Mouse (Mus musculus): Measurements from ENCODE around the gene Ptpn1. TPM values are rescaled to one million over a fixed set of nuclear protein-coding genes. Genes with fewer than 3 reads are reported as not detected.
A peak's percentile ranks its signal among the peaks of the same experiment; 100 is the strongest.

Gene Ptpn1
- polyA plus RNA-seq, 1 experiment from 2014 or later: 57.4 TPM

- Histone ChIP-seq H3K9me3 (replicated peaks) (no peaks in the 10 kb centered on the region), H3K4me1 (peaks cover 30% of the 10 kb centered on the region), H3K4me3 (replicated peaks) (peak overlapping the region; percentile 51), H3K4me2 (peak overlapping the region; percentile 91), H3K27ac (peak overlapping the region; percentile 94), H3K27me3 (no peaks in the 10 kb centered on the region), H3K9ac (peak overlapping the region; percentile 54), H3K36me3 (no peaks in the 10 kb centered on the region)
- peak; percentile 71 for ATAC-seq (replicated peaks; ENCODE audit: low FRiP score)
- WGBS: 2% methylated on average over 29 of the region's 29 CpGs
Measured at GRCm38 (mm10) chr2:167924803-167925604, 6.9 kb upstream of the Ptpn1 start.

GRCm38 (mm10) chr2:167925841-167926800, 5.7 kb upstream of the Ptpn1 start:
- WGBS: 85% methylated on average over 11 of the region's 11 CpGs
- Histone ChIP-seq H3K27me3 (no peaks in the 10 kb centered on the region), H3K4me2 (no peak overlapping the region; the same call in 1 of the 2 replicates), H3K9me3 (replicated peaks) (no peaks in the 10 kb centered on the region), H3K9ac (no peak overlapping the region), H3K36me3 (no peaks in the 10 kb centered on the region), H3K27ac (peak overlapping the region; percentile 94), H3K4me3 (replicated peaks) (no peak overlapping the region), H3K4me1 (peaks cover 26% of the 10 kb centered on the region)
- ATAC-seq (replicated peaks; ENCODE audit: low FRiP score): no peak

GRCm38 (mm10) chr2:167928002-167928526, 3.8 kb upstream of the Ptpn1 start:
- Histone ChIP-seq H3K4me1 (peaks cover 38% of the 10 kb centered on the region), H3K9ac (no peak overlapping the region), H3K27me3 (no peaks in the 10 kb centered on the region), H3K36me3 (no peaks in the 10 kb centered on the region), H3K9me3 (replicated peaks) (no peaks in the 10 kb centered on the region), H3K4me3 (replicated peaks) (no peak overlapping the region), H3K27ac (no peak overlapping the region), H3K4me2 (no peak overlapping the region)
- WGBS: 68% methylated on average over 4 of the region's 4 CpGs
- no peak for ATAC-seq (replicated peaks; ENCODE audit: low FRiP score)

GRCm38 (mm10) chr2:167928972-167929371, 2.9 kb upstream of the Ptpn1 start:
- H3K36me3 ChIP-seq: no peaks in the 10 kb centered on the region
- no peak overlapping the region for H3K4me2 ChIP-seq
- no peaks in the 10 kb centered on the region for H3K9me3 ChIP-seq (replicated peaks)
- WGBS: 85% methylated on average over 3 of the region's 3 CpGs
- H3K27ac ChIP-seq: no peak overlapping the region
- H3K4me3 ChIP-seq (replicated peaks): no peak overlapping the region
- peaks cover 47% of the 10 kb centered on the region for H3K4me1 ChIP-seq
- no peak for ATAC-seq (replicated peaks; ENCODE audit: low FRiP score)
- H3K27me3 ChIP-seq: no peaks in the 10 kb centered on the region
- H3K9ac ChIP-seq: no peak overlapping the region

GRCm38 (mm10) chr2:167930975-167931374, 882 bp upstream of the Ptpn1 start:
- ATAC-seq (replicated peaks; ENCODE audit: low FRiP score): no peak
- WGBS: 96% methylated on average over 3 of the region's 3 CpGs
- H3K4me2 ChIP-seq: peak overlapping the region; percentile 91; the same call in 1 of the 2 replicates
- no peaks in the 10 kb centered on the region for H3K27me3 ChIP-seq
- no peaks in the 10 kb centered on the region for H3K9me3 ChIP-seq (replicated peaks)
- peak overlapping the region; percentile 86 for H3K27ac ChIP-seq
- peaks cover 34% of the 10 kb centered on the region for H3K4me1 ChIP-seq
- H3K36me3 ChIP-seq: no peaks in the 10 kb centered on the region
- H3K9ac ChIP-seq: peak overlapping the region; percentile 91; the same call in 1 of the 2 replicates
- H3K4me3 ChIP-seq (replicated peaks): 0 out of 2 replicates have a peak overlapping the region, but pooled peaks have one; percentile 94

- Histone ChIP-seq H3K4me2 (peak overlapping the region; percentile 91), H3K4me3 (replicated peaks) (peak overlapping the region; percentile 94), H3K9me3 (replicated peaks) (no peaks in the 10 kb centered on the region), H3K27me3 (no peaks in the 10 kb centered on the region), H3K4me1 (peaks cover 33% of the 10 kb centered on the region), H3K36me3 (no peaks in the 10 kb centered on the region), H3K9ac (peak overlapping the region; percentile 91), H3K27ac (peak overlapping the region; percentile 86)
- WGBS: 1% methylated on average over 18 of the region's 18 CpGs
- ATAC-seq (replicated peaks; ENCODE audit: low FRiP score): peak; percentile 38
Measured at GRCm38 (mm10) chr2:167932727-167933231, 922 bp downstream of the Ptpn1 start.

GRCm38 (mm10) chr2:167933397-167933796, 1.5 kb downstream of the Ptpn1 start:
- Histone ChIP-seq H3K4me3 (replicated peaks) (peak overlapping the region; percentile 94), H3K27ac (no peak overlapping the region), H3K36me3 (no peaks in the 10 kb centered on the region), H3K9me3 (replicated peaks) (no peaks in the 10 kb centered on the region), H3K4me1 (peaks cover 28% of the 10 kb centered on the region), H3K27me3 (no peaks in the 10 kb centered on the region), H3K9ac (peak overlapping the region; percentile 91), H3K4me2 (peak overlapping the region; percentile 91)
- 27% methylated on average over 7 of the region's 7 CpGs for WGBS
- ATAC-seq (replicated peaks; ENCODE audit: low FRiP score): no peak

- Histone ChIP-seq H3K27me3 (no peaks in the 10 kb centered on the region), H3K27ac (no peak overlapping the region), H3K36me3 (no peaks in the 10 kb centered on the region), H3K4me1 (peaks cover 49% of the 10 kb centered on the region), H3K4me3 (replicated peaks) (no peak overlapping the region), H3K4me2 (no peak overlapping the region), H3K9ac (no peak overlapping the region), H3K9me3 (replicated peaks) (no peaks in the 10 kb centered on the region)
- ATAC-seq (replicated peaks; ENCODE audit: low FRiP score): no peak
- WGBS: 77% methylated on average over 3 of the region's 3 CpGs
Measured at GRCm38 (mm10) chr2:167935956-167936355, 4.1 kb downstream of the Ptpn1 start.

- Histone ChIP-seq H3K27ac (no peak overlapping the region), H3K4me1 (peaks cover 57% of the 10 kb centered on the region), H3K36me3 (no peaks in the 10 kb centered on the region), H3K4me3 (replicated peaks) (no peak overlapping the region), H3K27me3 (no peaks in the 10 kb centered on the region), H3K9ac (no peak overlapping the region), H3K4me2 (no peak overlapping the region), H3K9me3 (replicated peaks) (no peaks in the 10 kb centered on the region)
- WGBS: 52% methylated on average over 3 of the region's 3 CpGs
- no peak for ATAC-seq (replicated peaks; ENCODE audit: low FRiP score)
Measured at GRCm38 (mm10) chr2:167938786-167939185, 6.9 kb downstream of the Ptpn1 start.

- Histone ChIP-seq H3K4me1 (peaks cover 53% of the 10 kb centered on the region), H3K9me3 (replicated peaks) (no peaks in the 10 kb centered on the region), H3K36me3 (no peaks in the 10 kb centered on the region), H3K27ac (no peak overlapping the region), H3K27me3 (no peaks in the 10 kb centered on the region), H3K4me3 (replicated peaks) (no peak overlapping the region), H3K9ac (no peak overlapping the region), H3K4me2 (no peak overlapping the region)
- 27% methylated on average over 4 of the region's 4 CpGs for WGBS
- ATAC-seq (replicated peaks; ENCODE audit: low FRiP score): no peak
Measured at GRCm38 (mm10) chr2:167939204-167939603, 7.3 kb downstream of the Ptpn1 start.

GRCm38 (mm10) chr2:167939632-167940399, 8.0 kb downstream of the Ptpn1 start:
- no peak overlapping the region for H3K9ac ChIP-seq
- H3K27ac ChIP-seq: 0 out of 2 replicates have a peak overlapping the region, but pooled peaks have one; percentile 22
- no peaks in the 10 kb centered on the region for H3K27me3 ChIP-seq
- WGBS: 38% methylated on average over 11 of the region's 11 CpGs
- no peak overlapping the region for H3K4me2 ChIP-seq
- no peaks in the 10 kb centered on the region for H3K36me3 ChIP-seq
- H3K9me3 ChIP-seq (replicated peaks): no peaks in the 10 kb centered on the region
- H3K4me1 ChIP-seq: peaks cover 54% of the 10 kb centered on the region
- ATAC-seq (replicated peaks; ENCODE audit: low FRiP score): no peak
- H3K4me3 ChIP-seq (replicated peaks): no peak overlapping the region
